Mouse (Mus musculus) right cerebral cortex, postnatal 25 days (tissue): ENCODE measurements around the gene Leng9.
"Not testable (repeated sequence)": the region's sequence is repeated elsewhere in the genome, so short reads cannot be mapped to it uniquely, and the experiment has no call there.

ENCODE experiments used
- DNase-seq: peaks from one replicate; pipeline ENCODE4 v3.0.0; 2022

Gene Leng9

DNA sequence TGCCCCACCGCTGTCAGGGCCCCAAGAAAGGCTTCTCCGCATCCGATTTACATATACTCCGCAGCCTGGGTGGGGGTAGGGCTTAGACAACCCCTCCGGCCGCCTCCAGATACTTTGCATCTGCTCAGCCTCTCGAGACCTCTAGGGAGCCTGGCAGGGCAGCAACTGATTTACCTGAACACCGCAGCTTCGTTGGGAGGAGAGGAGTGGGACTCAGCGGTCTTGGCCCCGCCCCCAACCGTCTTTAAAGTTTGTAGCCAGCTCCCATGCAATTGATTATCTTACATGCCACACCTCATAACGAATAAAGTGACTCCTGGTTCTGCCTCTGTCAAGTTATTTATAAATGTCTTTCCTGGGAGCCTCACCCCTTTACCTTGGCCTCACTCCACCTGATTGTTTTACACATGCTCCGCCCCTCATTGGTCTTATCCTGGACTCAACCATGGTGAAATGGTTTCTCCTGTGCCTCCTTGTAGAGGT lies at the start of gene Leng9:
Gene Leng9, minus strand, starts transcription at position 316 of the 483 bp plus-strand sequence.
- DNase-seq = peak; percentile 38

DNA sequence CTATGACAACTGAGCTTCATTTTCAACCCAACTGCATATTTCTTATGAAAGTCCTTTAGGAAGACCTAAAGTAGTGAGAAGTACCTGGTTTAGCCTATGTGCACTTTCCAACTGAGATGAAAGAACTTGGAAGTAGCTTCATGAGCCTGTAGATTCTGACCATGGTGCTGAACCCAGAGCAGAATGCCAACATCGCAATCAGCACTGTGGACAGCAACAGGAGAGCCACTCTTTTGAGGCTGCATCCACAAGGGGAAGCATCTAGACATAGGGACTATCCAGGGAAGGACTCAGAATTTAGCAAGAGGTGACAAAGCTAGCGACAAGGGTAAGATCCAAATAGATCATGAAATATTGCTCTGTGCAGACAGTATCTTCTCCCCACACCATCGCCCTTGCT lies 28.3 kb upstream of the Leng9 start:
- no peak for DNase-seq

GRCm38 (mm10) chr7:4170193-4170938 lies 20.2 kb upstream of the Leng9 start:
- DNase-seq = no peak

DNA sequence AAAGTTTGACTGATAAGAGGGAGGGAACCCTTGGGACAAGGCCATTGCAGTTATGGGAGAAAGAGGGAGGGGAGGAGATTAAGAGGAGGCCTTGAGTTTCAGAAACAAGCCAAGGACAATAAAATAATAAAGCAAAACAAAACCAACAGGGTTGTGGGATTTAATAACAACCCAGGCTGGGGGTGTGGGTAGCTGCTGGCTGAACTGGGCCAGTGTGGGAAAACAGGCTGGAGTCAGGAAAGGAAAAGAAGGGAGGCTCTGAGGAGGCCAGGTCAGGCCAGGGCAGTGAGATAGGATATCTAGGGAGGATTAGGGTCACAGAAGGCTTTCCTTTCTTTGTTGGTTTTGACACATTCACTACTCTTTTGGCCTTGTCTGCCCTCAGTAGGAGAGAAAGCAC lies 16.9 kb upstream of the Leng9 start:
- no peak for DNase-seq

GRCm38 (mm10) chr7:4165286-4165685 lies 15.1 kb upstream of the Leng9 start:
- DNase-seq = no peak

- no peak for DNase-seq
Measured at GRCm38 (mm10) chr7:4164090-4164910, 14.1 kb upstream of the Leng9 start, which contains the start of gene Cdc42ep5. TSS of gene Cdc42ep5 (minus strand) at chr7:4164860.

- DNase-seq = no peak
Measured at GRCm38 (mm10) chr7:4163571-4164072, 13.4 kb upstream of the Leng9 start.

GRCm38 (mm10) chr7:4161596-4161995 lies 11.4 kb upstream of the Leng9 start:
- DNase-seq = not testable (repeated sequence)

- no peak for DNase-seq
Measured at GRCm38 (mm10) chr7:4154976-4155375, 4.8 kb upstream of the Leng9 start.

DNA sequence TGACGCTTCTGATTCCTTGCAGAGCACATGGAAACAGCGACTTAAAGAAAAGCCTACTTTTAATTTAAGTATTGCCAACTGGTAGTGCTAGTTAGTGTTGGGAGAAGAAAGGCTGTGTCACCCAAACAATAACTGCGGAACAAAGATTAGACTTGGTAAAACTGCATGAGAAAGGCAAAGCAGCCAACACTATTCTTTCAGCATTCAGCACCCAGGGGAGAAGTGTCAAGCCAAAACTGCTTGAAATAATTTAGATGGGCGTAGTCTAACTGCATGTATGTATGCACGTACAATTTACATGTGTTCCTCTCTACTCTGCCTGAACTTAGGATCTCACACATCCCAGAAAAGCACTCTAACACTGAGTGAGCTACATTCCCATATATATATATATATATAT lies 4.2 kb upstream of the Leng9 start:
- DNase-seq = no peak

GRCm38 (mm10) chr7:4151241-4151640 lies 1.1 kb upstream of the Leng9 start:
- DNase-seq = peak; percentile 24

DNA sequence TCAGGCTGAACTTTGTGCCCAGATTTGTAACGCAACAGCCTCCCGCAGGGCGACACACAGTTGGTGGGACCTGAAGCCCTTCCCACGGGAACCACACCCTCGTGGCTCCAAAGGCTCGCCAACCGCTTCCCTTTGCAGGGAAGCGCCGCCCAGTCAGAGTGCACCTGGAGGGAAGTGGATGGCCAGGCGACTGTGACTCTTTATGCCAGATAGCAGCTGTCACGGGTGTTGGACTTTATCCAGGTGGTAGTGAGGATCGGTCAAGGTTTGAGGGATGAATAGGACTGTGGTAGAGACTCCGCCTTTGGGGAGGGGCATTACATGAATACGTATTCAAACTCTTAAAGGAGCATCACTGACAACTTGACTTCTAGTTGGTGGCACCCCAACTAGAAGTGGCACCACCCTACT lies 642 bp upstream of the Leng9 start:
- DNase-seq = peak; percentile 42

GRCm38 (mm10) chr7:4149209-4150054 lies 742 bp downstream of the Leng9 start:
- peak; percentile 88 for DNase-seq

- DNase-seq = peak; percentile 40
Measured at GRCm38 (mm10) chr7:4148341-4149208, 1.6 kb downstream of the Leng9 start.

DNA sequence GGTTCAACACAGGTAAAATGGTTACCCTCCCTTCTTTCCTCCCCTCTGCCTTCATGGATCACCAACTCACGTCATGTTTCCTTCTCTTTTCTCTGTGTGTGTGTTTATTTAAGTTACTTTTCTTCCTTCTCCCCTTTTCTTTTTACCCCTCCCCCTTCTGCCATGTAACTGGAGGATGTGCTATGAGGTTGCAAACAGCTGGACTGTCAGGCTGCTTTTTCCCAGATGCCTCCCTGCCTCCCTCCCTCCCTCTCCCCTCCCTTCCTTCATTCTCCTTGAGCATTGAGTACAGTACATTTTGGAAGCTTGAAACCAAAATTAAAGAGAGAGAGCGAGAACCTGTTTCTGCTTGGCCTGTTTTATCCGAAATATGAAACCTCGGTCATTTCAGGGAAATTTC lies 2.3 kb downstream of the Leng9 start:
- DNase-seq = no peak

GRCm38 (mm10) chr7:4147371-4147770 lies 2.8 kb downstream of the Leng9 start:
- DNase-seq = peak; percentile 16

DNA sequence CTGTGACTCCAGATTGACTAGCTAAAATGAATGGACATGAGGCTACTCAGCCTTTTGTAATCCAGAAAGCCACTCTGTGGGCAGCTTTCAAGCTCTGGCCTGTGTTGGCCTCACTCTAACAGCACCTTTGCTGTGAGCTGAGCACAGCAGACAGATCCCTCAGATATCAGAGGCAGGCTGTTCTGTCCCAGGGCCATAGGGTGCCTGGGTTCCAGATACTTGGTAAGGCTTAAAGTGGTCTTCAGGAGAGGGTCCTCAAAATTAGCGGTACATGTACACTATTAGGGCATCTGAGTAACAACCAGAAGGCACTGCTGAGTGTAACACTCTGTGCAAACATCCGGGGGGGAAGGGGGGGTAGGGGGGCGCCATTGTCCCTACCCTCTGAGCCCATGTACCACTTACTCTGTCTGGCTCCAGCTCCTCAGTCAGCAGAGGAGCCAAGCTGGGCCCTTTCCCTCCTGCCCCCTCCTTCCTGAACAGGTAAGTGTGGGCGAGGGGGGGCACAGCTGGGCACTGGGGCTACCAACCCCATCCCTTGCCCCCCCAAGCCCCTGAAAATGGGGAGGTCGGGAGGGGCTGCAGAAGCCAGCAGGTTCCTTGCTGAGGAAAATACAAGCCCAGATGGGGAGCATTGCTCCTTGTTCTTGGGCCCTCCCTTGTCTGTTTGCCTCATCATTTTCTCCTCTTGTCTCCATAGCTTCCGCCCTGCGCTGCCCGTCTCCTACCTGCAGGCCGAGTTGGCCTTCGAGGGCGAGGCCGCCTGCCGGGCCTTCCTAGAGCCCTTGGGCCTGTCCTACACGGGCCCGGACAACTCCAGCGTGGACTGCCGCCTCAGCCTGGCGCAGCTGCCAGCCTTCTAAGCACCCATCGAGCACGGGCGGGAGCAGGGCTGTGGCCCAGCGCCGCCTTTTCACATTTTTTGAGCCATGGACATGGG lies 3.7 kb downstream of the Leng9 start:
- DNase-seq = peak; percentile 14

GRCm38 (mm10) chr7:4145552-4146190 lies 4.5 kb downstream of the Leng9 start:
- DNase-seq = peak; percentile 56

GRCm38 (mm10) chr7:4144766-4145551 lies 5.2 kb downstream of the Leng9 start:
- no peak for DNase-seq
